Mouse (Mus musculus): Measurements from ENCODE around the gene Mapk3. TPM values are rescaled to one million over a fixed set of nuclear protein-coding genes. Genes with fewer than 3 reads are reported as not detected.

The Mapk3 gene
- polyA plus RNA-seq, 1 experiment, result 130 TPM

- H3K27ac ChIP-seq (ENCODE audit: control insufficient read depth, insufficient read depth, low read length), result no peak overlapping the region
- 95% methylated on average over 7 of the region's 7 CpGs for WGBS
- no peaks in the 10 kb centered on the region for H3K27me3 ChIP-seq (ENCODE audit: control insufficient read depth, insufficient read depth, low read length)
- DNase-seq, result no peak
- TF ChIP-seq CTCF (IDR thresholded peaks at IDR 0.05; ENCODE audit: borderline replicate concordance, control insufficient read depth, extremely low read depth, insufficient read depth, low read length, poor library complexity) (no peak), POLR2A (IDR thresholded peaks at IDR 0.05; ENCODE audit: control insufficient read depth, extremely low read depth, insufficient read depth, low read length, poor library complexity) (no peak)
- H3K4me1 ChIP-seq (replicated peaks; ENCODE audit: control insufficient read depth, insufficient read depth, low read length), result peaks cover 14% of the 10 kb centered on the region
- peaks cover 48% of the 10 kb centered on the region for H3K36me3 ChIP-seq (ENCODE audit: control insufficient read depth, insufficient read depth, low read length)
- no peak overlapping the region for H3K4me3 ChIP-seq (ENCODE audit: control insufficient read depth, insufficient read depth, low read length)
Observed at GRCm38 (mm10) chr7:126784469-126784868, 25.1 kb downstream of the Mapk3 start.

- 92% methylated on average over 4 of the region's 4 CpGs for WGBS
- TF ChIP-seq CTCF (IDR thresholded peaks at IDR 0.05; ENCODE audit: borderline replicate concordance, control insufficient read depth, extremely low read depth, insufficient read depth, low read length, poor library complexity) (no peak), POLR2A (IDR thresholded peaks at IDR 0.05; ENCODE audit: control insufficient read depth, extremely low read depth, insufficient read depth, low read length, poor library complexity) (no peak)
- H3K4me3 ChIP-seq (ENCODE audit: control insufficient read depth, insufficient read depth, low read length), result no peak overlapping the region
- no peak for DNase-seq
- H3K4me1 ChIP-seq (replicated peaks; ENCODE audit: control insufficient read depth, insufficient read depth, low read length), result peaks cover 9% of the 10 kb centered on the region
- H3K27ac ChIP-seq (ENCODE audit: control insufficient read depth, insufficient read depth, low read length), result no peak overlapping the region
- no peaks in the 10 kb centered on the region for H3K27me3 ChIP-seq (ENCODE audit: control insufficient read depth, insufficient read depth, low read length)
- H3K36me3 ChIP-seq (ENCODE audit: control insufficient read depth, insufficient read depth, low read length), result peaks cover 54% of the 10 kb centered on the region
Observed at GRCm38 (mm10) chr7:126785056-126785455, 25.7 kb downstream of the Mapk3 start.

- TF ChIP-seq POLR2A (IDR thresholded peaks at IDR 0.05; ENCODE audit: control insufficient read depth, extremely low read depth, insufficient read depth, low read length, poor library complexity) (no peak), CTCF (IDR thresholded peaks at IDR 0.05; ENCODE audit: borderline replicate concordance, control insufficient read depth, extremely low read depth, insufficient read depth, low read length, poor library complexity) (no peak)
- no peak overlapping the region for H3K27ac ChIP-seq (ENCODE audit: control insufficient read depth, insufficient read depth, low read length)
- peaks cover 3% of the 10 kb centered on the region for H3K4me1 ChIP-seq (replicated peaks; ENCODE audit: control insufficient read depth, insufficient read depth, low read length)
- peaks cover 54% of the 10 kb centered on the region for H3K36me3 ChIP-seq (ENCODE audit: control insufficient read depth, insufficient read depth, low read length)
- no peak for DNase-seq
- no peak overlapping the region for H3K4me3 ChIP-seq (ENCODE audit: control insufficient read depth, insufficient read depth, low read length)
- WGBS, result 96% methylated on average over 14 of the region's 14 CpGs
- no peaks in the 10 kb centered on the region for H3K27me3 ChIP-seq (ENCODE audit: control insufficient read depth, insufficient read depth, low read length)
Observed at GRCm38 (mm10) chr7:126786142-126786541, 26.7 kb downstream of the Mapk3 start.

GRCm38 (mm10) chr7:126789141-126789540 lies 29.7 kb downstream of the Mapk3 start:
- H3K4me1 ChIP-seq (replicated peaks; ENCODE audit: control insufficient read depth, insufficient read depth, low read length), result peaks cover 15% of the 10 kb centered on the region
- no peak for DNase-seq
- H3K4me3 ChIP-seq (ENCODE audit: control insufficient read depth, insufficient read depth, low read length), result no peak overlapping the region
- 97% methylated on average over 4 of the region's 4 CpGs for WGBS
- no peaks in the 10 kb centered on the region for H3K27me3 ChIP-seq (ENCODE audit: control insufficient read depth, insufficient read depth, low read length)
- TF ChIP-seq CTCF (IDR thresholded peaks at IDR 0.05; ENCODE audit: borderline replicate concordance, control insufficient read depth, extremely low read depth, insufficient read depth, low read length, poor library complexity) (no peak), POLR2A (IDR thresholded peaks at IDR 0.05; ENCODE audit: control insufficient read depth, extremely low read depth, insufficient read depth, low read length, poor library complexity) (no peak)
- H3K36me3 ChIP-seq (ENCODE audit: control insufficient read depth, insufficient read depth, low read length), result peaks cover 54% of the 10 kb centered on the region
- H3K27ac ChIP-seq (ENCODE audit: control insufficient read depth, insufficient read depth, low read length), result no peak overlapping the region

GRCm38 (mm10) chr7:126791851-126792720 lies 32.7 kb downstream of the Mapk3 start, which contains the start of gene Ppp4c:
Gene Ppp4c, minus strand, starts transcription at chr7:126792496.
- Histone ChIP-seq H3K4me1 (replicated peaks; ENCODE audit: control insufficient read depth, insufficient read depth, low read length) (peaks cover 23% of the 10 kb centered on the region), H3K27me3 (ENCODE audit: control insufficient read depth, insufficient read depth, low read length) (no peaks in the 10 kb centered on the region), H3K4me3 (ENCODE audit: control insufficient read depth, insufficient read depth, low read length) (peak within 1 kb of the TSS; percentile 87), H3K27ac (ENCODE audit: control insufficient read depth, insufficient read depth, low read length) (peak within 1 kb of the TSS; percentile 75), H3K36me3 (ENCODE audit: control insufficient read depth, insufficient read depth, low read length) (peaks cover 29% of the 10 kb centered on the region)
- TF ChIP-seq CTCF (IDR thresholded peaks at IDR 0.05; ENCODE audit: borderline replicate concordance, control insufficient read depth, extremely low read depth, insufficient read depth, low read length, poor library complexity) (no peak), POLR2A (IDR thresholded peaks at IDR 0.05; ENCODE audit: control insufficient read depth, extremely low read depth, insufficient read depth, low read length, poor library complexity) (peak; percentile 96)
- WGBS, result under 1% methylated on average over 82 of the region's 83 CpGs
- peak; percentile 96 for DNase-seq

GRCm38 (mm10) chr7:126792721-126793443 lies 33.5 kb downstream of the Mapk3 start:
- DNase-seq, result no peak
- Histone ChIP-seq H3K4me3 (ENCODE audit: control insufficient read depth, insufficient read depth, low read length) (no peak overlapping the region), H3K27ac (ENCODE audit: control insufficient read depth, insufficient read depth, low read length) (peak overlapping the region; percentile 75), H3K4me1 (replicated peaks; ENCODE audit: control insufficient read depth, insufficient read depth, low read length) (peaks cover 31% of the 10 kb centered on the region), H3K27me3 (ENCODE audit: control insufficient read depth, insufficient read depth, low read length) (no peaks in the 10 kb centered on the region), H3K36me3 (ENCODE audit: control insufficient read depth, insufficient read depth, low read length) (peaks cover 21% of the 10 kb centered on the region)
- WGBS, result 38% methylated on average over 11 of the region's 11 CpGs
- TF ChIP-seq CTCF (IDR thresholded peaks at IDR 0.05; ENCODE audit: borderline replicate concordance, control insufficient read depth, extremely low read depth, insufficient read depth, low read length, poor library complexity) (no peak), POLR2A (IDR thresholded peaks at IDR 0.05; ENCODE audit: control insufficient read depth, extremely low read depth, insufficient read depth, low read length, poor library complexity) (no peak)
